Mouse (Mus musculus) ES-E14 (cell line): ENCODE measurements at regions not wholly inside any gene's neighbourhood (a gene's known extent, or its start where the extent isn't known, plus 50 kb on each side); places are given as distances from the start of the nearest gene placed in this dataset.
"Not testable (repeated sequence)": the region's sequence is repeated elsewhere in the genome, so short reads cannot be mapped to it uniquely, and the experiment has no call there.

Source experiments
- CHD2 ChIP-seq: IDR thresholded peaks from 2 replicates; pipeline ENCODE4 v1.6.1; 2014; ENCODE audit warnings: mild to moderate bottlenecking, low read depth, low read length, inconsistent platforms
- MAFK ChIP-seq: IDR thresholded peaks from 2 replicates; pipeline ENCODE4 v1.6.1; 2014; ENCODE audit warnings: mild to moderate bottlenecking, low read depth, low read length, inconsistent platforms; ENCODE audit not compliant: insufficient read depth
- ZC3H11A ChIP-seq: IDR thresholded peaks from 2 replicates; pipeline ENCODE4 v1.6.1; 2012; ENCODE audit warnings: low read depth, mild to moderate bottlenecking, inconsistent platforms, low read length, borderline replicate concordance

DNA sequence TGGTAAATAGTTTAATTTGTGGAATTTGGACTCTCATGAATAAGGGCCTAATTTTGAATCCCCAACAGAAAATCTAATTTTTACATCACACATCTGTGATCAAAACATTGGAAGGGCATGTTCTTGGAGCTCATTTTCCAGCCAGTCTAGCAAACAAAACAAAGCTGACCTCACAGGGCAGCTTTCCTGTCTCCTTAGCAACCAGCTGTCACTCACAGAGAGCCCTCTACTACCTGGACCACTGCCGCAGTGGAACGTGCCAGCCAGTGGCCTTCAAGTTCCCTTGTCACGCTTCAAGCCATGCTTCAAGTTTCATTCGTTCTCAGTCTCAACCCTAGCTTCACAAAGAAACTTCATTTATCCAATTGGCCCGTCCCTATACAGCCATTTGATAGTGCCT is 338.6 kb upstream of the Grid2 start:
- TF ChIP-seq CHD2, MAFK, ZC3H11A: not testable (repeated sequence)
